Mouse (Mus musculus): Measurements from ENCODE around the gene Nkiras2. TPM values are rescaled to one million over a fixed set of nuclear protein-coding genes. Genes with fewer than 3 reads are reported as not detected.
"Not testable (repeated sequence)": the region's sequence is repeated elsewhere in the genome, so short reads cannot be mapped to it uniquely, and the experiment has no call there.

Gene Nkiras2
- total RNA-seq, 2 experiments from 2014 or later, result 42.5 to 43.7 TPM

- DNase-seq (ENCODE audit: low spot score in 2 of 2), result no peak
Measured at GRCm38 (mm10) chr11:100595533-100595932, 23.5 kb upstream of the Nkiras2 start.

GRCm38 (mm10) chr11:100598074-100598473, 21.0 kb upstream of the Nkiras2 start:
- no peak for DNase-seq (ENCODE audit: low spot score in 2 of 2)

- no peak for DNase-seq (ENCODE audit: low spot score in 2 of 2)
Measured at GRCm38 (mm10) chr11:100601372-100601771, 17.7 kb upstream of the Nkiras2 start.

GRCm38 (mm10) chr11:100603155-100603554, 15.9 kb upstream of the Nkiras2 start:
- DNase-seq (ENCODE audit: low spot score in 2 of 2), result no peak

GRCm38 (mm10) chr11:100603813-100604212, 15.2 kb upstream of the Nkiras2 start:
- no peak for DNase-seq (ENCODE audit: low spot score in 2 of 2)

GRCm38 (mm10) chr11:100604321-100605005, 14.6 kb upstream of the Nkiras2 start:
- DNase-seq (ENCODE audit: low spot score in 2 of 2), result no peak

GRCm38 (mm10) chr11:100605451-100605850, 13.6 kb upstream of the Nkiras2 start:
- no peak for DNase-seq (ENCODE audit: low spot score in 2 of 2)

GRCm38 (mm10) chr11:100607121-100607520, 11.9 kb upstream of the Nkiras2 start:
- DNase-seq (ENCODE audit: low spot score in 2 of 2), result no peak

GRCm38 (mm10) chr11:100608796-100609195, 10.2 kb upstream of the Nkiras2 start:
- DNase-seq (ENCODE audit: low spot score in 2 of 2), result no peak

- no peak for DNase-seq (ENCODE audit: low spot score in 2 of 2)
Measured at GRCm38 (mm10) chr11:100609355-100609996, 9.6 kb upstream of the Nkiras2 start.

GRCm38 (mm10) chr11:100609997-100610680, 8.9 kb upstream of the Nkiras2 start:
- DNase-seq (ENCODE audit: low spot score in 2 of 2), result no peak

- DNase-seq (ENCODE audit: low spot score in 2 of 2), result no peak
Measured at GRCm38 (mm10) chr11:100611627-100612026, 7.4 kb upstream of the Nkiras2 start.

GRCm38 (mm10) chr11:100613241-100613640, 5.8 kb upstream of the Nkiras2 start:
- no peak for DNase-seq (ENCODE audit: low spot score in 2 of 2)

- no peak for DNase-seq (ENCODE audit: low spot score in 2 of 2)
Measured at GRCm38 (mm10) chr11:100616332-100616731, 2.7 kb upstream of the Nkiras2 start.

- not testable (repeated sequence) for DNase-seq (ENCODE audit: low spot score in 2 of 2)
Measured at GRCm38 (mm10) chr11:100616836-100617235, 2.2 kb upstream of the Nkiras2 start.

GRCm38 (mm10) chr11:100617480-100617879, 1.6 kb upstream of the Nkiras2 start:
- DNase-seq (ENCODE audit: low spot score in 2 of 2), result no peak

GRCm38 (mm10) chr11:100619485-100619975, 486 bp downstream of the Nkiras2 start:
- DNase-seq (ENCODE audit: low spot score in 2 of 2), result peak; percentile 89 to 96

- DNase-seq (ENCODE audit: low spot score in 2 of 2), result no peak
Measured at GRCm38 (mm10) chr11:100619982-100620381, 938 bp downstream of the Nkiras2 start, which contains the start of gene Dnajc7. Dnajc7 (minus strand) TSS chr11:100620168.

- peak; percentile 91 to 95 for DNase-seq (ENCODE audit: low spot score in 2 of 2)
Measured at GRCm38 (mm10) chr11:100622714-100623113, 3.7 kb downstream of the Nkiras2 start.

- DNase-seq (ENCODE audit: low spot score in 2 of 2), result peak in 1 of 2 experiments; percentile 57
Measured at GRCm38 (mm10) chr11:100623867-100624266, 4.8 kb downstream of the Nkiras2 start.

GRCm38 (mm10) chr11:100625754-100626700, 7.0 kb downstream of the Nkiras2 start:
- DNase-seq (ENCODE audit: low spot score in 2 of 2), result no peak

Measured in gastrocnemius, postnatal 4 days (tissue).